Mouse (Mus musculus): ENCODE data around the gene Kng1.
"Not testable (repeated sequence)": the region's sequence is repeated elsewhere in the genome, so short reads cannot be mapped to it uniquely, and the experiment has no call there.

Gene Kng1

DNA sequence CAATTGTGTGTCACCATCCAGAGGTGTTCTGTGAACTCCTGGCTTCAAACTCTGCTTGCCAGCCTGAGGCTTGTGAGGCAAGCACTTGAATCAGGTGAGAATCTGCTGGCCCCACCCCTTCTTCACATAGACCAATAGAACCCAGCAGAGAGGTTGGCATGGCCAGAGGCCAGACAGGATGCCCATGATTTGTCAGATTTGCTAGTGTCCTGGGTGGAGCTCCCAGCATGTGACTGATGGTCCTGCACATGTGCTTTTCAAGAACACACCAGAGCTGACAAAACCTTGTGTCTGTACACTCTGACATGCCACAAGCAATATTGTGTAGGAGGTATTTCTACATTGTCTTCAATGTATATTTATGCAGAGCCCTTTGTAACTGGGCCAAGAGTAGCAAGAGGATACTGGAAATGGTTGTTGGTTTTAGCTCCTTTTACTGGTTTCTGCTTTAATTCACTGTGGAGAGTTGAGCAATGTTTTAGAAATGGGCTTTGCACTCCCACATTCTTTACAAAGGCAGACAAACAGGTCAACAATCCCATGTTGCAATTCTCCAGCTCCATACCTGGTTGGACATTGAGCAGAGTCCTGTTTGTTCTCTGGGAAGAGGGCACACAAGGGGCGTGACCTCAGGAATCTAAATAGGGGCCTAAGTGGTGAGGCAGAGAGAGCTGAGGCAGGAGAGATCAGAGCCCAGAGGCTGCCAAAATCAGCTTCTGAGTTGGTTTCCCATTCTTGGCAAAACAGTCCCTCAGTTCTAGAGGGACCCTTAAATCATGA lies at the start of gene Kng1:
Kng1 (plus strand) TSS at position 198 of the 780 bp plus-strand sequence.
- DNase-seq, result not testable (repeated sequence)

- DNase-seq, result not testable (repeated sequence)
These were observed 43.9 kb upstream of the Kng1 start for GRCm38 (mm10) chr16:23013786-23014185.

DNA sequence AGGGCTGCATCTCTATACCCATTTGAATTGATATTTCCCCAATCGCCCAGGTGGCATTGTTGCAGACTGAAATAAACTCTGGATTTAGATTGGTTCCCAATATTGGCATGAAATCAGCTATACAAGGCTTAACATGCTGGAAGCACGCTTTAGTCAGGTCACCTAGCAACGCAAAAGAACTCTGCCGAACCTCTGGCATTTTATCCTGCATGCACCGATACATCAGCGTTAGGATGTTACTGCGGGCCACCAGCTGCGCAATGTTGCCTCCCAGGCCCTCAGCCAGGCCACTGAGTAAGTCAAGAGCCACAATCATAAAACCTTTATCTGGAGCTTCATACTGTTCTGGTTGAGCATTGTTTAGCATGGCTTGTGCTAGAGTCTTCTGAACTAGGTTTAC lies 43.0 kb upstream of the Kng1 start:
- DNase-seq, result not testable (repeated sequence)

- not testable (repeated sequence) for DNase-seq
These were observed 37.1 kb upstream of the Kng1 start for GRCm38 (mm10) chr16:23020571-23020970.

- no peak for DNase-seq
These were observed 32.6 kb upstream of the Kng1 start for GRCm38 (mm10) chr16:23025111-23025510.

GRCm38 (mm10) chr16:23026582-23026981 lies 31.1 kb upstream of the Kng1 start:
- no peak for DNase-seq

DNA sequence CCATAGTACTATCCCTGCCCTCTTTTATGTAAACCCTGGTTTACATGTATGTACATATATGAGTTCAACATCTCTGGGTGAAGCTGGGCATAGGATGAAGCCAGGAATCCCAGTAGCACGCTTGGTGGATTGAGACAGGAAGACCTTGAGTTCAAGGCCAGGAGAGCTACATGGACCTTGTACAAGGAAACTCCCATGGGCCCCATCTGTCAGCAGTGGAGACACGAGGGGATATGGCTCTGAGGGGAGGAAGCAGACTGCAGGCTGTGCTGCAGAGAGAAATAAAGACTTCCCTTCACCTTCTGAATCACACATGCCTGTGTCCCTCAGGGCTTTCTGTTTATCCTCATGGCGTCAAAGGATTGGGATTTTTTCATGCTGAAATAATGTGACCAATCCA lies 30.3 kb upstream of the Kng1 start:
- not testable (repeated sequence) for DNase-seq

GRCm38 (mm10) chr16:23028966-23029600 lies 28.6 kb upstream of the Kng1 start, which contains the start of gene Kng2:
TSS of gene Kng2 (minus strand) at chr16:23029482.
- DNase-seq, result not testable (repeated sequence)

DNA sequence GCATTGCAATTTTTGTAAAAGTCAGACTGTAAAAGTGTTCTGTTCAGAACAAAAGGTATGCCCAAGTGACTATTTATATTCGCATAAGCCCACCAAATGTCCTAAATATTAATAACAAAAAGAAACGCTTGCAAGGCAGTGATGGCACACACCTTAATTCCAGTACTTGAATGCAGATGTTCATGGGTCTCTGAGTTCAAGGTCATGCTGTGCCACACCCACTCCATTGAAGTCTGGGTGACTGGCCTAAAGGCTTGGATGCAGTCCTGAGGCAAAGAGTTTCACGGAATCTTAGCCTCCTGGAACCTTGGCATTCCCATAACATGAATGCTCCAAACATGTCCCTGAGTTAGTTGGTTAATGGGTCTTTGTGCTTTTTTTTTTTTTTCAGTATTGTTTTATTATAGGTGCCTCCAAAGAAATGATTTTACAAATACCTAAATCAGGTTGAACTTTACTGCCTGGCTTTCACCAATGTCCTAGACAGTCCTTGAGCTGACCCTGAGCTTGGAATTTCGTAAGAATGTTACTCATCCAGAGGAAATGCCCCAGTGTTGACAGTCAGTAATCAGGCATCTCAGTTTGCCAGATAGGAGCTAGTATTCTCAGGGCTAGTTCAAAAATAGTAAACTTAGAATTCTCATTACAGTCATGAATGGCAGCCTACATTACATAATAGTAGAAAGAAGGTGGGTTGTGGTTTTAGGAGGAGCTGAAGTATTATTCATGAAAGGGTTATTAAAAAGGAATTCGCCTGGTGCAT lies 26.8 kb upstream of the Kng1 start:
- DNase-seq, result no peak

DNA sequence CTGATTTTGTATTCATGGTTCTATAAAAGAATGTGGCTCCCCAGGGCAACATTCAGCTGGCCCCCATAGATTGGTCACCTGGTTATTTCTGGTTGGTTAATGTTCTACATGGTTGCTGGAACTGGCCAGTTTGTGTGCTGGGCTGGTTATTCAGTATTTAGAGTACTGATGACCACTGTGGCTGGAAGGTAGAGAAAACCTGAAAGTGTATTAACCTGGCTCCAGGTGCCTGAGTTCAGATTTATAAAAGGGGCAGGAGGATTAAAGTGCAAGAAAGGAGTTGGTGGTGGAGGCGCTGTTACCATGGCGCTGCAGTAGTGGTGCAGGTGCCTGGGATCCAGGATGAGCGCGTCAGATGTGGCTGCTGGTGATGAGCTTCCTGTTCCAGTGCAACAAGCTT lies 24.0 kb upstream of the Kng1 start:
- DNase-seq, result no peak

DNA sequence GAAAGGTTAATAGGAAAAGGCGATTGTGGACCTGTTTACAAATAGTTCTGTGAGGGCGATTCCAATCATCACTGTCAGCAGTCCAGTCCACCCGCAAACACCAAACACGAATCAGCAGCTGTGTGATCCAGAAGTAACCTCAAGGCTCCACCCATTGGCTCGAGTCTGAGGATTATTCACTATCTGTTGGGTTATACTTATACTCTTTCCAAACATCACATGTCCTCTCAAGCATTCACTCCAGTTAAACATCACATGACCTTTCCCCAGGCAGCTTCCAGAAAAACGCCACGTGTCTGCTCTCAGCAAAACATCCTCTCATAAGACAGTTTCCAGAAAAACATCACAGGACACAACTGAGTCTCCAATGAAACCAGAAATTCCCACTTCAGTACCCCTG lies 19.9 kb upstream of the Kng1 start:
- no peak for DNase-seq

- no peak for DNase-seq
These were observed 18.4 kb upstream of the Kng1 start for GRCm38 (mm10) chr16:23039281-23039680.

GRCm38 (mm10) chr16:23040876-23041275 lies 16.8 kb upstream of the Kng1 start:
- no peak for DNase-seq

- DNase-seq, result no peak
These were observed 11.3 kb upstream of the Kng1 start for GRCm38 (mm10) chr16:23046319-23046718.

- DNase-seq, result not testable (repeated sequence)
These were observed 2.0 kb downstream of the Kng1 start for GRCm38 (mm10) chr16:23059630-23060029.

GRCm38 (mm10) chr16:23060781-23061325 lies 3.2 kb downstream of the Kng1 start:
- DNase-seq, result not testable (repeated sequence)

DNA sequence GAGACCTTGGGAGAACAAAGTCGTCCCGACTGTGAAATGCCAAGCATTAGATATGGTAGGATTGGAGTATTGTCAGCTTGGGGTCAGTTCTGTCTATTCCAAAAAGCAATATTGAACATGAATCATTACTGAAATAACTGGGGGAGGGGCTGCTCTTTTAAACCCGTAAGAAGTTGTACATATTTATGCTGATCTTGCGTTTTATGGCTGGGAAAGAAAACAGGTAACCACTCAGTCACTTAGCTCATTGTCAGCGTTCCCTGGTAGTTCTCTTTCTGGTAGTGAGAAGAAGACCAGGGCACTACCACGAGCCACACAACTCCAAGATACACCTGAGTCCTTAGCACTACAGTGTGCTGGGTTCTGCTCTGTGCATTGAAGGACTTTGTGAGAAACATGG lies 19.9 kb downstream of the Kng1 start:
- DNase-seq, result not testable (repeated sequence)

- not testable (repeated sequence) for DNase-seq
These were observed 29.5 kb downstream of the Kng1 start for GRCm38 (mm10) chr16:23087159-23087558.

DNA sequence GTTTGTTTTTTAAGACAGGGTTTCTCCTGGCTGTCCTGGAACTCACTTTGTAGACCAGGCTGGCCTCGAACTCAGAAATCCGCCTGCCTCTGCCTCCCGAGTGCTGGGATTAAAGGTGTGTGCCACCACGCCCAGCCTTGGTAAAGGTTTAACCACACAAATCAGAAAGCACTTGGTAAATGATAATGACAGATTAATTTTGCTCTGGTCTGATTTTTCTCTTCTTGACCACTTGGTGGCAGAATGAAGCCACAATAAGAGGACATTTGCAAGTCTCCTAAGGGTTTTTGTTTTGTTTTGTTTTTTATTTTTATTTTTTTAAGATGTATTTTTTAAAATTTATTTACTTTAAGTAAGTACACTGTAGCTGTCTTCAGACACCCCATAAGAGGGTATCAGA lies 30.0 kb downstream of the Kng1 start:
- DNase-seq, result not testable (repeated sequence)

GRCm38 (mm10) chr16:23088491-23088890 lies 30.8 kb downstream of the Kng1 start:
- not testable (repeated sequence) for DNase-seq

- DNase-seq, result not testable (repeated sequence)
These were observed 33.7 kb downstream of the Kng1 start for GRCm38 (mm10) chr16:23091345-23091744.

GRCm38 (mm10) chr16:23093321-23093953 lies 35.8 kb downstream of the Kng1 start:
- DNase-seq, result no peak

GRCm38 (mm10) chr16:23094136-23094535 lies 36.5 kb downstream of the Kng1 start:
- DNase-seq, result no peak
